Mouse (Mus musculus): ENCODE measurements around the gene Tox2. TPM values are rescaled to one million over a fixed set of nuclear protein-coding genes. Genes with fewer than 3 reads are reported as not detected.

Tox2 gene
- polyA plus RNA-seq, 1 experiment from 2014 or later, result 20.6 TPM

DNA sequence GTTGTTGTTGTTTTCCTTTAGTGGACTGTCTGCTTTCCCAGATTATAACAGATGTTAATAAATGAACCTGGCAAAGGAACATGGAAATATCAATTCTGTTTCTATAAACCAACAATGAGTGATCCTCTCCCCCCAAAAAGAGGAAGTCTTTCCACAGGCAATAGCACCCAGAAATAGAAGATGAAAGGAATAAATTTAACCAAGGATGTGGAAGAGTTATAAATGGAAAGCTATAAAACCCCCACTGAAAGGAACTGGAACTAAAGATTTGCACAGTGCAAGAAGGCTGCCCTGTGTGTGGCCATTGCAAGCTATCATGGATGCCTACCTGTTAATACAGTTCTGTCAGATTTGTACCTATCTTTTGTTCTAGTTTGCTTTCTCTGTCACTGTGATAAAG lies 64.2 kb downstream of the Tox2 start:
- no peak overlapping the region for H3K4me3 ChIP-seq
- no peak overlapping the region for H3K27ac ChIP-seq
- no peaks in the 10 kb centered on the region for H3K9me3 ChIP-seq
- H3K9ac ChIP-seq, result no peak overlapping the region
- no peak overlapping the region for H3K4me2 ChIP-seq
- 0 out of 2 replicates have a peak, but pooled peaks cover 7% of the 10 kb centered on the region for H3K4me1 ChIP-seq (replicated peaks)
- H3K36me3 ChIP-seq, result no peaks in the 10 kb centered on the region
- ATAC-seq (ENCODE audit: low FRiP score), result no peak
- no peaks in the 10 kb centered on the region for H3K27me3 ChIP-seq

DNA sequence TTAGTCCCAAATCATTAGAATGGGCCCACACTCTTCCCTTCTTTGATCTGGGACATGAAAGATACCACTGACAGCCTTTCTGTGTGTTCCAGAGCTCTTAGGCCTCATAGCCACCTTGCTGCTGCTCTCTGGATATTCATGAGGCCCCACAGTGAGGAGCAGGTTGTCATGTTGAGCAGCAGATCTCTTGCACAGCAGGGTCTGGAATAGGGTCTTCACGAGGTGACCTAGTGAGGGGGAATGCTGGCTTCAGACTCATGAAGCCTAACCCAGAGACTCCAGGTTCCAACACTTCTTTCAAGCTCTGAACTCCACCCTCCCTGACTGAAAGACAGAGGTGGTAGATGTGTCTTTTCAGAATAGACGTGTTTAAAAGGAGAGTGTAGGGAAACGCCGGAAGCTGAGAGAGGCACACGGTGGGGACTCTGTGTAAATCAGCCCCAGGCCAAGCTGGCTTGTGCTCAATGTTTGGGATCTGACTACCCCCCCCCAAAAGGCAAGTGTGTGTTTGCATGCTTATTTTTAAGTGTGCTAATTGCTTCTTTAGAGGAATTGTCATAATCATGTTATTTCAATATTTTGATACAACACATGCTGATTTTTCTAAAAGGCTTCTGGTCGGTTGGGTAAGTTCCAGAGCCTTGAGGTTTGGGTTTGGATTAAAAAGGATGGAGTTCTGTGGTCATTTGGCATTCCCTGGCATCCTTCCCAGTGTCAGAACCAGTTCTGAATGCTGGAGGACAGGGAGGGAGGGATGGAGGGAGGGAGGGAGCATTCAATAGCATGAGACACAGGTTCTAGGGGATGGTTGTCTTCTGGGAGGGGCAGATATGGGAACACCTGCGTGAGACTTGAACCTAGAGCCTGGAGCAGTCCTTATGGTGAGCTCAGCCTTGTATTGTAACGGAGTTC lies 68.9 kb downstream of the Tox2 start:
- Histone ChIP-seq H3K4me3 (no peak overlapping the region), H3K9me3 (no peaks in the 10 kb centered on the region), H3K4me2 (no peak overlapping the region), H3K36me3 (no peaks in the 10 kb centered on the region), H3K4me1 (replicated peaks) (0 out of 2 replicates have a peak, but pooled peaks cover 10% of the 10 kb centered on the region), H3K9ac (no peak overlapping the region), H3K27ac (no peak overlapping the region), H3K27me3 (peaks cover 12% of the 10 kb centered on the region; the same call in 1 of the 2 replicates)
- ATAC-seq (ENCODE audit: low FRiP score), result no peak
- WGBS, result 62% methylated on average over 8 of the region's 8 CpGs

DNA sequence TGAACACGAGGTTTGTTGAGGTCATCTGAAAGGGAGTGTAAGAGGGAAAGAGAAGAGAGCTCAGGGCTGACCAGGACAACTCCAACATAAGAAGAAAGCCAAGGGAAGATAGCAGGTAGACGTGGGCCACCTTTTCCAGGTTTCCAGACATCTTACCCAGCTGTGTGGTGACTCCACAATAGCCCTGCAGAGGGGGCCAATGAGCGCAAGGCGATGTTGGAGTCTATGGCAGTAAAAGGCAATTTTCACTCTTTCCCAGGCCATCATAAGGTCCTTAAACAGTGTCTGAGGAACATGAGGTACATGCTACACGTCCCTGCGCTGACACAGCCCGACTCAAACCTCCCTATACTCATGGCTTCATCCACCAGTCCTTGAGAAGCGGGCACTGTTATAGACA lies 70.9 kb downstream of the Tox2 start:
- Histone ChIP-seq H3K36me3 (no peaks in the 10 kb centered on the region), H3K4me2 (no peak overlapping the region), H3K4me3 (no peak overlapping the region), H3K27ac (no peak overlapping the region), H3K4me1 (replicated peaks) (peaks cover 20% of the 10 kb centered on the region; the same call in 1 of the 2 replicates), H3K27me3 (peaks cover 17% of the 10 kb centered on the region; the same call in 1 of the 2 replicates), H3K9ac (no peak overlapping the region), H3K9me3 (no peaks in the 10 kb centered on the region)
- no peak for ATAC-seq (ENCODE audit: low FRiP score)
- WGBS, result 82% methylated on average over 8 of the region's 8 CpGs

DNA sequence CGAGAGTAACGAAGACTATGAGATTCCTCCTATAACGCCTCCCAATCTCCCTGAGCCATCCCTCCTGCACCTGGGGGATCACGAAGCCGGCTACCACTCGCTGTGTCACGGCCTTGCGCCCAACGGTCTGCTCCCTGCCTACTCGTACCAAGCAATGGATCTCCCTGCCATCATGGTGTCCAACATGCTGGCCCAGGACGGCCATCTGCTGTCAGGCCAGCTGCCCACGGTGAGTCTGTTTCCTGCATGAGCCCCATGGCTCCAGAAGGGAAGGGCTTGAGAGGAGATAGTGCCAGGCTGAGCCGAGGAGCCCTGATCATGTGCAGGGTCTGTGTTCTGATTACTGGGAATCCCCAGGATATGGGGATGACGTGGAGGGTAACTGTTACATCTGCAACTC lies 73.1 kb downstream of the Tox2 start:
- Histone ChIP-seq H3K4me2 (no peak overlapping the region), H3K27me3 (peaks cover 31% of the 10 kb centered on the region), H3K36me3 (no peaks in the 10 kb centered on the region), H3K9ac (no peak overlapping the region), H3K9me3 (no peaks in the 10 kb centered on the region), H3K4me1 (replicated peaks) (peaks cover 21% of the 10 kb centered on the region; the same call in 1 of the 2 replicates), H3K4me3 (no peak overlapping the region), H3K27ac (no peak overlapping the region)
- no peak for ATAC-seq (ENCODE audit: low FRiP score)
- 89% methylated on average over 14 of the region's 14 CpGs for WGBS

DNA sequence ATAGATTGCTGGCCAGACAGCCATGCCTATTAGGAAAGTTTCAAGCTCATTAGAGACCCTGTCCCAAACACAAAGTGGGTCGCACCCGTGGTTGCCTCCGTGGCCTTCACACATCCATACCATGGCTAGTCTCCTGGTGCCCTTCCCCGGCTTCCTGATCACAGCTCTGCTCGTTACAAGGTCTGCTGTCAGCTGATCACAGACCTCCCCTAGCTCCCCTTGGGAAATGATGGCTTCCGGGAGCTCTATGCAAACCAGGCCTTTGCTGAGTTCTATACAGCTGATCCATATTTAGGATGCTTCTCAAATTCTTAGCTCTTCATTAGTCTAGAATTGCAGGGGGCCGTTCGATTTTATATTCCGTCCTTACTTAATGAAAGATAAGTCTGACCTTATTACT lies 75.1 kb downstream of the Tox2 start:
- Histone ChIP-seq H3K4me2 (no peak overlapping the region), H3K4me3 (no peak overlapping the region), H3K27ac (no peak overlapping the region), H3K36me3 (no peaks in the 10 kb centered on the region), H3K4me1 (replicated peaks) (peaks cover 13% of the 10 kb centered on the region; the same call in 1 of the 2 replicates), H3K9me3 (no peaks in the 10 kb centered on the region), H3K9ac (no peak overlapping the region), H3K27me3 (peaks cover 34% of the 10 kb centered on the region)
- 46% methylated on average over 9 of the region's 9 CpGs for WGBS
- no peak for ATAC-seq (ENCODE audit: low FRiP score)

DNA sequence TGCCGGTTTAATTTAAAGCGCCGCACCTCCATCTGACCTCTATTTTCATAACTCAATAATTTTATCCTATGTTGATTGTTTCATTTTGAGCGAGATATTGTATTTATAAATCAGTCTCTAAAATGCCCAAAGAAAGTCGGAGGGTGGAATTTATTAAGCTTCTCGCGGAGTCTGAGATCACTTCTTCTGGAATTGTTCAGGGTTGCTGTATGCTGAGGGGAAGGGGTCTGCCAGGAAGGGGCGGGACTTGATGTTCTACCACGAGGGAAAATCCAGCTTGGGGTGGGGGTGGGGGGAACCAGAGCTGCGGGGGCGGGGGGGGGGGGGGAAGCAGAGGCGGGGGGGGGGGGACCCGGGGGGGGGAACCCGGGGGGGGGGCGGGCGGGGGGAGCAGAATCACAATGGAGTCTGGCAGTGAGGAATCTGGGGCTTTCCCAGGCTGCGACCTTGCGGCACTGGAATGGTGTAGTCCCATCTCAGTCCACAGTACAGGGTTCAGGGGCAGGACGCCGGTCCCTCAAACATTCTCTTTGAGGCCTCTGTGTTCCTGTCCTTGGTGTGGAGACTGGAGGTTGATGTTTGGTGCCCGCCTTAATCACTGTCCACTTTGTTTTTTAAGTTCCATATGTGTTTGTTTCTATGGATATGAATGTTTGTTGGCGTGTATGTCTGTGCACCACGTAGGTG lies 77.9 kb downstream of the Tox2 start:
- peaks cover 27% of the 10 kb centered on the region for H3K27me3 ChIP-seq
- no peak for ATAC-seq (ENCODE audit: low FRiP score)
- 67% methylated on average over 15 of the region's 23 CpGs for WGBS

DNA sequence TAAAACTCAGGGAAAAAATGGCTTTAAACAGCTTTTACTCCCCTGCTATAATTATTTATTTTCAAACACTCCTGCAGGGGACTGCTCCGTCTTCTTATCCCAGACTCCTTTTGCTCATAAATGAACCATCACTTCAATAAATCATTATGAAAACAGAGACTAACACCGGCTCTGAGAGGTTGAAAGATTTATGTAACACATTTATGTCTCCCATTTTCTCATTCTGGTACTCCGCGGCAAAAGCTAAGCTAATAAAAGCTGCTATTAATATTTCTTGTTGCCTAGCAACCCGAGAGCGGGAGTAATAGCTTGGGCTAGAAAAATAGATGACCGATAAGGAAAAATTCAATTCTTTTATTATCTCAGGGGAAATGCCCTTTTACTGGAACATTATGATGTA lies 81.9 kb downstream of the Tox2 start:
- 0 out of 2 replicates have a peak, but pooled peaks have one; percentile 52 for ATAC-seq (ENCODE audit: low FRiP score)
- Histone ChIP-seq H3K4me3 (no peak overlapping the region), H3K4me1 (replicated peaks) (peaks cover 36% of the 10 kb centered on the region), H3K4me2 (0 out of 2 replicates have a peak overlapping the region, but pooled peaks have one; percentile 1), H3K9me3 (no peaks in the 10 kb centered on the region), H3K27me3 (peaks cover 39% of the 10 kb centered on the region), H3K36me3 (no peaks in the 10 kb centered on the region), H3K27ac (peak overlapping the region; percentile 87), H3K9ac (no peak overlapping the region)
- WGBS, result 49% methylated on average over 7 of the region's 7 CpGs

More for the DNA sequence above, 77.9 kb downstream of the Tox2 start:
- Histone ChIP-seq H3K9me3 (no peaks in the 10 kb centered on the region), H3K9ac (no peak overlapping the region), H3K4me1 (replicated peaks) (peaks cover 26% of the 10 kb centered on the region), H3K27ac (0 out of 2 replicates have a peak overlapping the region, but pooled peaks have one; percentile 9), H3K4me2 (no peak overlapping the region), H3K36me3 (no peaks in the 10 kb centered on the region), H3K4me3 (no peak overlapping the region)

DNA sequence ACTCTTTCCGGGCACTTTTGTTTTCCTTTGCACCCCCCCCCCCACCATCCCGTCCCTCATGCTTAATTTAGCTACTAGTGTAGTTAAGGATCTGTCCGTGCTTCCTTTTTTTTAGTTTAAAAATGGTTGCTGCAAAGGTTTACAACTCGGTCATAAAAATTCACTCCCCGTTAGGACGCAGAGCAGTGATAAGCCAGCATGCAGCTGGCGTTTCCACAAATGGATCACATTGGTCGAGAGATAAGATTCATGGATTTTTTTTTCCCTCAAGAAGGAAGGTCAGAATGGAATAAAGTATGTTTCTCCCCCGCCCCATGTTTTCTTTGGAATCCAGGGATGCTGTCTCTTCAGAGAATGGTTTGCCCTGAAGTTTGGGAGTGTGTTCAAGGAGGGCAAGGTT lies 82.4 kb downstream of the Tox2 start:
- Histone ChIP-seq H3K36me3 (no peaks in the 10 kb centered on the region), H3K4me3 (no peak overlapping the region), H3K4me2 (no peak overlapping the region), H3K27me3 (peaks cover 40% of the 10 kb centered on the region), H3K4me1 (replicated peaks) (peaks cover 41% of the 10 kb centered on the region), H3K9me3 (no peaks in the 10 kb centered on the region), H3K27ac (peak overlapping the region; percentile 87), H3K9ac (no peak overlapping the region)
- 58% methylated on average over 9 of the region's 9 CpGs for WGBS
- no peak for ATAC-seq (ENCODE audit: low FRiP score)

DNA sequence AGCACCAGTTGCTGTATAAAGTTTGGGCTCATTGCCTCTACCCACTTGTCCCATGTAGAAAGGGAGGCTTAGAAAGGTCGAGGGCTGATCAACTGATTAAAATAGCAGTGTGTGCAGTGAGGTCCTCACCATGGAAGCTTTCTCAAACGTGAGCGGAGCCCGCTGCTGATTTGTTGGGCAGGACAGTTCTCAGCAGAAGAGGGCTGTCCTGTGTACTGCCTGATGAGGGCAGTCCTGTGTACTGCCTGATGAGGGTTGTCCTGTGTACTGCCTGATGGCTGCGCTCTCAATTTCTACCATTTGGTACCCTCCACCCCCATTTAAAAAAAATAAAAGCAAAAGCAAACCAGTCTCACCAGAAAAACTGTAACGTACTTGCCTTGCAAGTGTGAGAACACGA lies 82.8 kb downstream of the Tox2 start:
- 61% methylated on average over 7 of the region's 7 CpGs for WGBS

DNA sequence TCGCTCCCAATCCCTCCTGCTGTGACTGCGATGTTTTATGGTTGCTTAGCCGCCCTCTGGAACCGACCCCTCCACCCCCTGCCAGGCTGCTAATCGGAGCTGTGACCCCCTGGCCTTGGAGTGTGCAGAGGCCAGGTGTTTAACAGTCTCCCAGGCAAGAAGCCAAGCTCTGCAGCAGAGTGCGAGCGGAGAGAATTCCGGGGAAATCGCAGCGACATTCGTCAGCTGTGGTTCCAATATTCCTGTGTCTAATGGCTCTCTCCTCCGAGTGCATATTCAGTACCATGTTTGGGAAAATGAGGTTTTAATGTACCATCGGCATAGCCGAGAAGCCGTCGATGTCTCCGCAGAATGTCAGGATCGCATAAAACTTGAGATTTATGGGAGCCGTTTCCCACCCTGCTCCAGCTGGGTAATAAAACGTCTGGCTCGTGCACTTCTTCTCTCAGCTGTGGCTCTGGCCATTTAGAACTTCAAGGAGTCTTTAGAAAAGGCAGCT lies 86.0 kb downstream of the Tox2 start:
- Histone ChIP-seq H3K4me1 (replicated peaks) (peaks cover 38% of the 10 kb centered on the region), H3K4me2 (peak overlapping the region; percentile 42), H3K9me3 (no peaks in the 10 kb centered on the region), H3K36me3 (no peaks in the 10 kb centered on the region), H3K27ac (peak overlapping the region; percentile 77), H3K4me3 (no peak overlapping the region), H3K9ac (no peak overlapping the region; the same call in 1 of the 2 replicates), H3K27me3 (peaks cover 63% of the 10 kb centered on the region)
- no peak for ATAC-seq (ENCODE audit: low FRiP score)
- 11% methylated on average over 21 of the region's 21 CpGs for WGBS

More for the DNA sequence above, 82.8 kb downstream of the Tox2 start:
- Histone ChIP-seq H3K4me1 (replicated peaks) (peaks cover 43% of the 10 kb centered on the region), H3K4me2 (no peak overlapping the region), H3K36me3 (no peaks in the 10 kb centered on the region), H3K9ac (no peak overlapping the region), H3K27me3 (peaks cover 45% of the 10 kb centered on the region), H3K27ac (peak overlapping the region; percentile 87), H3K4me3 (no peak overlapping the region), H3K9me3 (no peaks in the 10 kb centered on the region)
- no peak for ATAC-seq (ENCODE audit: low FRiP score)

DNA sequence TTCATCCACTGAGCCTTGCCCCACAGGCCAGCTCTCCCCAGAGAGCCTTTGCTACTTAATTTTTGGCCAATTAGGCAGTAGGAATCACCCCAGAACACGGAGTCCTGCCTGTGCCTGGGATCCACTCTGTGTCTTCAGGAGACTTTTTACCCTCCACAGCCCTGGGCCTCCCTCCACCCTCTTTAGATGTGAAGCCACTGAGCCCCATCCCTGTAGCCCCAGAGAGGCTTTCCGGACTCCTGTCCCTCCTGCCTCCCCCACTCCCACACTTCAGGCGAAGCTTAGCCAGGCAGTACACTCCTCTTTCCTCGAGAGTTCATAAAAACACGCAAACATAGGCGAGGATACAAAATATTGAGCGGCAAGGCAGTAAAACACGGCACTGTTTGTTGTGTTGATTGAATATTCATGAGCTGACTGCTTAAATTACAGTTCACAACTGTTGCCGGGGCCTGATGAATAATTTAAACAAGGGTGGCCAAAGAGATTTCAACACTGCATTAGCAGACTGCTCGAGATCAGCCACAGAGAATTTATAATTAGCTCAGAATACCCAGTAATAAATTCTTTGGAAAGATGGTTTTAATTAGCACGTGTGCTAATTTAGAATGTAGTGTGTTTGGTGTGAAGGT lies 94.2 kb downstream of the Tox2 start:
- ATAC-seq (ENCODE audit: low FRiP score), result no peak
- H3K9me3 ChIP-seq, result no peaks in the 10 kb centered on the region
- H3K4me3 ChIP-seq, result no peak overlapping the region
- no peak overlapping the region for H3K9ac ChIP-seq
- 16% methylated on average over 11 of the region's 11 CpGs for WGBS
- H3K27ac ChIP-seq, result peak overlapping the region; percentile 66
- H3K36me3 ChIP-seq, result no peaks in the 10 kb centered on the region
- peaks cover 70% of the 10 kb centered on the region for H3K27me3 ChIP-seq
- H3K4me1 ChIP-seq (replicated peaks), result peaks cover 71% of the 10 kb centered on the region
- peak overlapping the region; percentile 31 for H3K4me2 ChIP-seq
